Mouse (Mus musculus) ES-Bruce4 (cell line): Measurements from ENCODE around the gene Olfr159. TPM values are rescaled to one million over a fixed set of nuclear protein-coding genes. Genes with fewer than 3 reads are reported as not detected.

Experiments
- H3K27ac ChIP-seq: 2 replicates; pipeline ENCODE4 v1.5.1; 2012; ENCODE audit warnings: low read length, inconsistent platforms; ENCODE audit not compliant: insufficient read depth
- H3K27me3 ChIP-seq: 2 replicates; pipeline ENCODE4 v1.6.1; 2012; ENCODE audit warnings: mild to moderate bottlenecking, low read length, inconsistent platforms; ENCODE audit not compliant: control insufficient read depth, poor library complexity, insufficient read depth, severe bottlenecking
- H3K36me3 ChIP-seq: 2 replicates; pipeline ENCODE4 v1.6.1; 2012; ENCODE audit warnings: inconsistent platforms, mild to moderate bottlenecking, low read length, moderate library complexity; ENCODE audit not compliant: control insufficient read depth, poor library complexity, insufficient read depth, severe bottlenecking
- H3K4me1 ChIP-seq: one replicate; pipeline ENCODE4 v1.8.1; 2011; ENCODE audit warnings: low read length; ENCODE audit not compliant: control insufficient read depth, insufficient read depth
- H3K4me3 ChIP-seq: 2 replicates; pipeline ENCODE4 v1.5.1; 2011; ENCODE audit warnings: low read depth, mild to moderate bottlenecking, low read length
- H3K9ac ChIP-seq: 2 replicates; pipeline ENCODE4 v1.6.1; 2012; ENCODE audit warnings: low read depth, mild to moderate bottlenecking, inconsistent platforms; ENCODE audit not compliant: poor library complexity, severe bottlenecking
- H3K9me3 ChIP-seq: replicated peaks from 2 replicates; pipeline ENCODE4 v1.6.1; 2012; ENCODE audit warnings: mild to moderate bottlenecking, low read length, inconsistent platforms; ENCODE audit not compliant: control insufficient read depth, poor library complexity, insufficient read depth, severe bottlenecking
- CTCF ChIP-seq: IDR thresholded peaks from one replicate; pipeline ENCODE4 v1.8.1; 2011; ENCODE audit warnings: low read depth, low read length
- EP300 ChIP-seq: IDR thresholded peaks from 2 replicates; pipeline ENCODE4 v1.6.1; 2011; ENCODE audit warnings: low read depth, low read length; ENCODE audit not compliant: insufficient read depth
- POLR2A ChIP-seq: IDR thresholded peaks from one replicate; pipeline ENCODE4 v1.8.1; 2011; ENCODE audit warnings: low read length; ENCODE audit not compliant: insufficient read depth
- polyA plus RNA-seq: library from polyadenylated mRNA; stranded (reverse); fragments of >200 nt; gene quantifications from 2 replicates; pipeline ENCODE4 v1.2.4, GENCODE M21; 2011; ENCODE audit warnings: low read depth; ENCODE audit not compliant: missing spikeins, insufficient read depth, insufficient read length

The Olfr159 gene
- polyA plus RNA-seq, 1 experiment, result not detected

DNA sequence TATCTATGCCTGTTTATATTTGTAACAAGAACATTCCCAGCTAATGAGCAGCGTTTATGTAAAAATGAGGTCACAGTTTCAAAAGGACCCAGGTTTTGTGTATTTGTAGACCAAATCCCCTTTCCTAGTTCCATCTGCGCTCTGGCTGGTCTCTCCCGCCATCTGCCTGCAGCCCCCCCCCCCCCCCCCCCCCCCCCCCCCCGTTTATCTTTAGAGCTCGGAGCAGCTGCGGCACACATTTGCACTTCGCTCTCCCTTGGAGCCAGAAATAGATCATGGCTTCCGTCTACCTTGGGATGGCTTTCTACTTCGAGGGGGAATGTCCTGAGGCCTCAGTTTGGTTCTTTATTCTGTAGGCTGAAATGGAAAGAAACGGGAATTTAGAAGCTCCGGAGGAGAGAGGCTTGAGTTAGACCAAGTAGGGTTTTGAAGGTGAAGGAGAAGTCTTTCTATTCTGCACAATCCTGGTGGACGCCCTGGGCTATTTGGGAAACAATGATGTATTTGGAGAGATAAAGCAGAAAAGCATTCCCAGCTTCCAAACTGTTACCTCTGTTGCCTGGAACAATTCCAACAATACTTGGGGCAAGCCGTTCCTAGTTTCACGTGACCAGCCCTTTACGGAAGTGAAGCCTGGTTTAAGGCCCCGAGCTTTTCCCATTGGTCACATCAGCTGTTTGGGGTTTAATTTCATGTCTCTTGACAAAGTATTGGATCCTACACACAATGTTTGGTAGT is 50.1 kb downstream of the Olfr159 start:
- Histone ChIP-seq H3K4me3 (no peak overlapping the region), H3K27me3 (no peaks in the 10 kb centered on the region), H3K9me3 (no peaks in the 10 kb centered on the region), H3K9ac (no peak overlapping the region), H3K27ac (no peak overlapping the region), H3K4me1 (no peaks in the 10 kb centered on the region), H3K36me3 (no peaks in the 10 kb centered on the region)
- TF ChIP-seq CTCF, result no peak
- TF ChIP-seq POLR2A, result no peak
- no peak for TF ChIP-seq EP300

Other genes starting within 250 kb of the Olfr159 start
- gene Tpm2, start 247.2 kb downstream of the Olfr159 start, polyA plus RNA-seq, result 81.8 and 86.0 TPM in 2 replicates
- 24.0 and 24.4 TPM in 2 replicates for gene Creb3, start 208.7 kb downstream of the Olfr159 start, polyA plus RNA-seq
- 92.5 and 97.2 TPM in 2 replicates for gene Tln1, start 208.3 kb downstream of the Olfr159 start, polyA plus RNA-seq
- 27.9 and 30.9 TPM in 2 replicates for gene Rgp1, start 192.3 kb downstream of the Olfr159 start, polyA plus RNA-seq
- 6.6 and 8.9 TPM in 2 replicates for gene Gba2, start 192.1 kb downstream of the Olfr159 start, polyA plus RNA-seq
- not detected in 2 replicates for gene Msmp, start 186.5 kb downstream of the Olfr159 start, polyA plus RNA-seq
- 3.1 and 5.1 TPM in 2 replicates for gene Npr2, start 139.1 kb downstream of the Olfr159 start, polyA plus RNA-seq
- gene Spag8, start 117.4 kb downstream of the Olfr159 start, polyA plus RNA-seq, result 0.50 and 0.97 TPM in 2 replicates
- 30.1 and 33.4 TPM in 2 replicates for gene Hint2, start 114.5 kb downstream of the Olfr159 start, polyA plus RNA-seq
- gene Tmem8b, start 102.0 kb downstream of the Olfr159 start, polyA plus RNA-seq, result 4.5 and 5.0 TPM in 2 replicates
- 0.19 and 0.55 TPM in 2 replicates for gene Fam221b, start 101.9 kb downstream of the Olfr159 start, polyA plus RNA-seq
- gene Olfr70, start 70.2 kb downstream of the Olfr159 start, polyA plus RNA-seq, result not detected in 2 replicates
- gene Olfr71, start 60.8 kb downstream of the Olfr159 start, polyA plus RNA-seq, result not detected in 2 replicates
- not detected in 2 replicates for gene Hrct1, start 43.8 kb downstream of the Olfr159 start, polyA plus RNA-seq
- 0.51 TPM in 1 of 2 replicates, not detected in the other for gene Spaar, start 41.0 kb downstream of the Olfr159 start, polyA plus RNA-seq
- not detected in 2 replicates for gene Olfr156, start 52.9 kb upstream of the Olfr159 start, polyA plus RNA-seq
- gene Olfr157, start 69.2 kb upstream of the Olfr159 start, polyA plus RNA-seq, result not detected in 2 replicates
- not detected in 2 replicates for gene Olfr155, start 80.6 kb upstream of the Olfr159 start, polyA plus RNA-seq
- gene Reck, start 104.5 kb upstream of the Olfr159 start, polyA plus RNA-seq, result 5.7 and 6.3 TPM in 2 replicates
- gene Glipr2, start 186.4 kb upstream of the Olfr159 start, polyA plus RNA-seq, result 155 and 156 TPM in 2 replicates
- not detected in 2 replicates for gene Ccin, start 212.5 kb upstream of the Olfr159 start, polyA plus RNA-seq
- 265 and 277 TPM in 2 replicates for gene Clta, start 233.4 kb upstream of the Olfr159 start, polyA plus RNA-seq